Mouse (Mus musculus) hindbrain, postnatal 0 days (tissue): ENCODE measurements at regions not wholly inside any gene's neighbourhood (a gene's known extent, or its start where the extent isn't known, plus 50 kb on each side); places are given as distances from the start of the nearest gene placed in this dataset.

Source experiments
- ATAC-seq: fragments of 200-750 bp; cut with Nextera tagmentation; 2 replicates; pipeline ENCODE4 v1.8.0; 2017; ENCODE audit warnings: mild to moderate bottlenecking, moderate TSS enrichment, moderate library complexity
- DNase-seq: peaks from one replicate; pipeline ENCODE4 v3.0.0-alpha.2; 2015; ENCODE audit warnings: low spot score
- H3K27ac ChIP-seq: fragments of 300-500 bp; sonication (generic); 2 replicates; pipeline ENCODE4 v1.5.1; 2014; ENCODE audit warnings: mild to moderate bottlenecking
- H3K27me3 ChIP-seq: fragments of 300-500 bp; sonication (generic); 2 replicates; pipeline ENCODE4 v1.6.1; 2014; ENCODE audit warnings: low read length, mixed read lengths; ENCODE audit not compliant: insufficient read depth
- H3K36me3 ChIP-seq: fragments of 300-500 bp; sonication (generic); 2 replicates; pipeline ENCODE4 v1.6.1; 2014; ENCODE audit warnings: low read length, mixed read lengths; ENCODE audit not compliant: insufficient read depth
- H3K4me1 ChIP-seq: fragments of 300-500 bp; sonication (generic); 2 replicates; pipeline ENCODE4 v1.6.1; 2014; ENCODE audit warnings: antibody characterized with exemption, low read length, mixed read lengths; ENCODE audit not compliant: insufficient read depth
- H3K4me2 ChIP-seq: fragments of 300-500 bp; sonication (generic); 2 replicates; pipeline ENCODE4 v1.6.1; 2014; ENCODE audit warnings: low read depth, mild to moderate bottlenecking, low read length, moderate library complexity, mixed read lengths
- H3K4me3 ChIP-seq: fragments of 300-500 bp; sonication (generic); 2 replicates; pipeline ENCODE4 v1.5.1; 2014; ENCODE audit warnings: low read length
- H3K9ac ChIP-seq: fragments of 300-500 bp; sonication (generic); replicated peaks from 2 replicates; pipeline ENCODE4 v1.6.1; 2014; ENCODE audit warnings: mild to moderate bottlenecking, low read length, moderate library complexity, mixed read lengths
- H3K9me3 ChIP-seq: fragments of 300-500 bp; sonication (generic); 2 replicates; pipeline ENCODE4 v1.6.1; 2016; ENCODE audit warnings: low read length, mixed read lengths
- CTCF ChIP-seq: IDR thresholded peaks from 2 replicates; pipeline ENCODE4 v1.5.1; 2016; ENCODE audit warnings: antibody characterized with exemption, control low read depth, low read depth
- WGBS: fragments of 180-500 bp; shearing (Covaris S2); extraction: QIAGEN DNeasy Blood & Tissue Kit; methylation state at CpG from one replicate; pipeline ENCODE4 v1.1.7; 2014; 5-methylcytosine and 5-hydroxymethylcytosine counted together

- Histone ChIP-seq H3K9ac (no peak overlapping the region), H3K4me2 (no peak overlapping the region), H3K4me3 (no peak overlapping the region), H3K36me3 (no peaks in the 10 kb centered on the region), H3K27me3 (no peaks in the 10 kb centered on the region), H3K9me3 (no peaks in the 10 kb centered on the region), H3K4me1 (no peaks in the 10 kb centered on the region), H3K27ac (no peak overlapping the region)
- ATAC-seq (no peak), DNase-seq (no peak)
- 66% methylated on average over 7 of the region's 7 CpGs for WGBS
- TF ChIP-seq CTCF, result no peak
Measured at GRCm38 (mm10) chr11:24750144-24750779, 672.4 kb downstream of the Bcl11a start.

GRCm38 (mm10) chr11:24758130-24758529, 680.3 kb downstream of the Bcl11a start:
- no peak overlapping the region for H3K9ac ChIP-seq
- no peaks in the 10 kb centered on the region for H3K36me3 ChIP-seq
- DNase-seq, result no peak
- H3K4me3 ChIP-seq, result no peak overlapping the region
- TF ChIP-seq CTCF, result no peak
- ATAC-seq, result no peak
- no peaks in the 10 kb centered on the region for H3K4me1 ChIP-seq
- H3K9me3 ChIP-seq, result no peaks in the 10 kb centered on the region
- H3K4me2 ChIP-seq, result no peak overlapping the region
- no peak overlapping the region for H3K27ac ChIP-seq
- H3K27me3 ChIP-seq, result no peaks in the 10 kb centered on the region

- Histone ChIP-seq H3K4me3 (no peak overlapping the region), H3K27me3 (no peaks in the 10 kb centered on the region), H3K36me3 (no peaks in the 10 kb centered on the region), H3K4me2 (no peak overlapping the region), H3K9ac (no peak overlapping the region), H3K27ac (no peak overlapping the region), H3K4me1 (no peaks in the 10 kb centered on the region), H3K9me3 (no peaks in the 10 kb centered on the region)
- TF ChIP-seq CTCF, result no peak
- no peak for ATAC-seq
- WGBS, result 77% methylated on average over 7 of the region's 7 CpGs
- DNase-seq, result no peak
Measured at GRCm38 (mm10) chr11:24783470-24783869, 705.6 kb downstream of the Bcl11a start.

- no peaks in the 10 kb centered on the region for H3K27me3 ChIP-seq
Measured at GRCm38 (mm10) chr11:24789120-24789519, 711.3 kb downstream of the Bcl11a start.

GRCm38 (mm10) chr11:24795510-24796211, 717.8 kb downstream of the Bcl11a start:
- DNase-seq, result peak; percentile 54
- H3K4me3 ChIP-seq, result no peak overlapping the region
- H3K9me3 ChIP-seq, result no peaks in the 10 kb centered on the region
- ATAC-seq, result peak; percentile 91
- WGBS, result 28% methylated on average over 4 of the region's 4 CpGs
- no peak overlapping the region for H3K27ac ChIP-seq
- H3K9ac ChIP-seq, result no peak overlapping the region
- no peaks in the 10 kb centered on the region for H3K36me3 ChIP-seq
- H3K4me1 ChIP-seq, result no peaks in the 10 kb centered on the region
- no peak for TF ChIP-seq CTCF
- no peaks in the 10 kb centered on the region for H3K27me3 ChIP-seq
- H3K4me2 ChIP-seq, result no peak overlapping the region

More at GRCm38 (mm10) chr11:24789120-24789519, 711.3 kb downstream of the Bcl11a start:
- no peaks in the 10 kb centered on the region for H3K36me3 ChIP-seq
- H3K4me1 ChIP-seq, result no peaks in the 10 kb centered on the region
- no peaks in the 10 kb centered on the region for H3K9me3 ChIP-seq
- H3K4me2 ChIP-seq, result no peak overlapping the region
- H3K9ac ChIP-seq, result no peak overlapping the region
- no peak overlapping the region for H3K4me3 ChIP-seq
- no peak for TF ChIP-seq CTCF
- no peak for ATAC-seq
- no peak for DNase-seq
- 88% methylated on average over 2 of the region's 2 CpGs for WGBS
- no peak overlapping the region for H3K27ac ChIP-seq

GRCm38 (mm10) chr11:24804623-24805023, 726.8 kb downstream of the Bcl11a start:
- Histone ChIP-seq H3K27ac (no peak overlapping the region), H3K9ac (no peak overlapping the region), H3K4me1 (no peaks in the 10 kb centered on the region), H3K36me3 (no peaks in the 10 kb centered on the region), H3K4me2 (no peak overlapping the region), H3K9me3 (no peaks in the 10 kb centered on the region), H3K4me3 (no peak overlapping the region), H3K27me3 (no peaks in the 10 kb centered on the region)
- no peak for TF ChIP-seq CTCF
- DNase-seq, result peak; percentile 4
- ATAC-seq, result peak; percentile 49; the same call in 1 of the 2 replicates
- WGBS, result 58% methylated on average over 8 of the region's 8 CpGs
